Mouse (Mus musculus) liver, adult 2 months (tissue): ENCODE measurements around the gene Col25a1. TPM values are rescaled to one million over a fixed set of nuclear protein-coding genes. Genes with fewer than 3 reads are reported as not detected.

Experiments used
- DNase-seq: peaks from one replicate; pipeline ENCODE4 v3.0.0-alpha.2; 2011; ENCODE audit warnings: low read depth, low spot score; ENCODE audit errors: extremely low read depth
- H3K27ac ChIP-seq: fragments of 200-500 bp; replicated peaks from 2 replicates; pipeline ENCODE4 v1.5.1; 2012; ENCODE audit warnings: low read depth, mild to moderate bottlenecking, control low read depth, inconsistent platforms, low read length; ENCODE audit not compliant: insufficient read depth
- H3K27me3 ChIP-seq: fragments of 200-500 bp; 2 replicates; pipeline ENCODE4 v1.6.1; 2012; ENCODE audit warnings: mild to moderate bottlenecking, moderate library complexity, low read length, inconsistent platforms; ENCODE audit not compliant: control insufficient read depth, insufficient read depth
- H3K36me3 ChIP-seq: fragments of 200-500 bp; 2 replicates; pipeline ENCODE4 v1.6.1; 2012; ENCODE audit warnings: low read length, inconsistent platforms; ENCODE audit not compliant: control insufficient read depth, insufficient read depth
- H3K4me1 ChIP-seq: fragments of 200-500 bp; 2 replicates; pipeline ENCODE4 v1.6.1; 2011; ENCODE audit warnings: low read length; ENCODE audit not compliant: control insufficient read depth, insufficient read depth
- H3K4me3 ChIP-seq: fragments of 200-500 bp; 2 replicates; pipeline ENCODE4 v1.5.1; 2011; ENCODE audit warnings: low read depth, mild to moderate bottlenecking, control low read depth, low read length, moderate library complexity; ENCODE audit not compliant: insufficient read depth
- H3K79me2 ChIP-seq: fragments of 200-500 bp; 2 replicates; pipeline ENCODE4 v1.6.1; 2012; ENCODE audit warnings: inconsistent platforms, mild to moderate bottlenecking, low read length, moderate library complexity; ENCODE audit not compliant: control insufficient read depth, insufficient read depth
- H3K9ac ChIP-seq: fragments of 200-500 bp; 2 replicates; pipeline ENCODE4 v1.6.1; 2012; ENCODE audit warnings: low read depth, mild to moderate bottlenecking, control low read depth, inconsistent platforms, low read length
- CTCF ChIP-seq: fragments of 200-500 bp; IDR thresholded peaks from 2 replicates; pipeline ENCODE4 v1.5.1; 2011; ENCODE audit warnings: low read depth, low read length, control low read depth
- POLR2A ChIP-seq: fragments of 200-500 bp; IDR thresholded peaks from 2 replicates; pipeline ENCODE4 v1.6.1; 2011; ENCODE audit warnings: low read length, control low read depth; ENCODE audit not compliant: insufficient read depth; ENCODE audit errors: extremely low read depth
- WGBS: fragments of 180-500 bp; shearing (Covaris S2); methylation state at CpG from one replicate; pipeline ENCODE4 v1.1.7; 2018; 5-methylcytosine and 5-hydroxymethylcytosine counted together
- polyA plus RNA-seq: library from polyadenylated mRNA; depleted of rRNA; stranded (reverse); fragments of >200 nt; gene quantifications from 2 replicates; pipeline ENCODE4 v1.2.3, GENCODE M21; 2012
- total RNA-seq: library from RNA; depleted of rRNA; stranded (reverse); fragments of >200 nt; gene quantifications from 2 replicates; pipeline ENCODE4 v1.2.3, GENCODE M21; 2014

Col25a1 gene
- total and polyA plus RNA-seq, 2 experiments: 0.05 to 0.09 TPM

DNA sequence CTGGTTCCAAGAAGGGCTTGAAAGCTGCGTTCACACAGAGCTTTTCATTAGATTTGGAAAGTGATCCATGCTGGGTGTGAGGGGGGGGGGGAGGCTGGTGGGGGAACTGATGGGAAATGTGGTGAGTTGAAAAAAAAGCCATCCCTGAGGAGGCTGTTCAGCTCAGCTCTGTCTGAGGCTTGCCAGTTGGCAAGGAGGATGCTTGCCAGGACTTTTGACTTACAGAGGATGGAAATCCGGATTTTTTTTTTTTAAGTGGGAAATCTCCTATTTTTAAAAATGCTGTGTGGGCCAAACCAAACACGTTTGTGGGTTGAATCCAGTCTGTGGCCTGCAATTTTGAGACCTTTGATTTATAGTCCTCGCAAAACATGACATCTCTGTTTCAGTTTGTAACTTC, 35.6 kb downstream of the Col25a1 start:
- peak; percentile 36 for DNase-seq
- WGBS: 50% methylated on average over 4 of the region's 4 CpGs
- Histone ChIP-seq H3K9ac (no peak overlapping the region), H3K4me3 (no peak overlapping the region), H3K4me1 (no peaks in the 10 kb centered on the region), H3K27ac (no peak overlapping the region), H3K27me3 (no peaks in the 10 kb centered on the region), H3K79me2 (no peaks in the 10 kb centered on the region), H3K36me3 (no peaks in the 10 kb centered on the region)
- no peak for TF ChIP-seq CTCF
- no peak for TF ChIP-seq POLR2A

DNA sequence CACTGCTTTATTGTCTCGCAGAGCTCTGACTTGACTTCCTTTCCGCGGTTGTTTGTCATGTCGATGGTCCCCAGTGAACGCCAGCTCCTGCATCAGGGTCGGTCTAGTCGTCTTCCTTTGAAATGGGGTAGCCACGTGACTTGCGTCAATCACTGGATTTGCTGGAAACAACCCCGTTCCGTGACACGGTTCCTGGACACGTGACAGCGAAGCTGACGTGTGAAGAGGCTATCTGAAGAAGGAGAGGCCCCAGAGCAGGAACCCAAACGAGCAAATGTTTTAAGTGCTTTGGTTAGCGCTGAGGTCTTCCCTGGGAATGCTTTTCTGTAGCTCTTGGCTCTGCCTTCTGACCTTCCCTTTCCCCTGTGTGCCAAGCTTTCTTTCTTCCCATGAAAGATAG, 41.5 kb downstream of the Col25a1 start:
- no peak overlapping the region for H3K27ac ChIP-seq
- no peak overlapping the region for H3K9ac ChIP-seq
- H3K4me3 ChIP-seq: no peak overlapping the region; the same call in 1 of the 2 replicates
- WGBS: 72% methylated on average over 17 of the region's 17 CpGs
- DNase-seq: no peak
- H3K27me3 ChIP-seq: no peaks in the 10 kb centered on the region
- TF ChIP-seq POLR2A (no peak), CTCF (no peak)
- no peaks in the 10 kb centered on the region for H3K4me1 ChIP-seq
- H3K79me2 ChIP-seq: no peaks in the 10 kb centered on the region
- H3K36me3 ChIP-seq: no peaks in the 10 kb centered on the region

DNA sequence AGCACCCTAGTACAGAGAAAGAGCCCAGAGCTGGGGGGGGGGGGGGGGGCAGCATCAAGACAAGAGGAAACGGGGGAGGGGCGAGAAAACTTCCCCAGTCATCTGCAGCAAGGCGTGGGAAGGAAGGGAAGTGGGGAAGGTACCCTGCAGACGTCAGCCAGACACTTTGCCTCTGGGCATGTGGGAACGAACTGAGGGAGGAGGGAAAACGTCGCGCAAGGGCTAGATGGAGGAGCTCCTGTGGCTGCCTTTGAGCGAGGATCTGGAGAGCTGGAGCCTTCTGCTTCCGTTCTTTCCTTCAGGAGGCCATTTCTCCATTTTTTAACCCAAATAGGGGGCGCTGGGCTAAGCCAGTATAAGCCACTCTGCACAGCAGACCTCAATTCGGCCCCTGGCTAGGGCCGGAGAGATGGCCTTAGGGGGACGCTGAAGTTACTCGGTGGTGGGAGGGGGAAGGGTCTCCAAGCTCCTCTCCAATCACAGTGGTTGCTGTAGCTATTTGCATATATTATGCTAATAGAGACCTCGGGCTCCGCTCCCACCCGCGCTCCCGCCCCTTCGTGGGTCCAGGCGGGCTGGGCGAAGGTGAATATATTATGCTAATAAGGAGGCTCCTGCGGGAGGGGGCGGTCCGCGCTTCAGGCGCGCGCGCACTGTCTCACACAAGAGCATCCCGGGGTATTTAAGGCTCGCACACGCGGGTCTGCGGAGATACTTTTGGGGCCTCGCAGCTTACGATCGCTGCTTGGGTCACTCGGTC, 49.1 kb downstream of the Col25a1 start:
- TF ChIP-seq POLR2A (no peak), CTCF (no peak)
- DNase-seq: peak; percentile 20
- H3K36me3 ChIP-seq: no peaks in the 10 kb centered on the region
- WGBS: 1% methylated on average over 40 of the region's 40 CpGs
- H3K4me3 ChIP-seq: peak overlapping the region; percentile 13
- no peaks in the 10 kb centered on the region for H3K79me2 ChIP-seq
- no peak overlapping the region for H3K9ac ChIP-seq
- no peaks in the 10 kb centered on the region; the same call in 1 of the 2 replicates for H3K27me3 ChIP-seq
- no peaks in the 10 kb centered on the region; the same call in 1 of the 2 replicates for H3K4me1 ChIP-seq
- no peak overlapping the region for H3K27ac ChIP-seq

DNA sequence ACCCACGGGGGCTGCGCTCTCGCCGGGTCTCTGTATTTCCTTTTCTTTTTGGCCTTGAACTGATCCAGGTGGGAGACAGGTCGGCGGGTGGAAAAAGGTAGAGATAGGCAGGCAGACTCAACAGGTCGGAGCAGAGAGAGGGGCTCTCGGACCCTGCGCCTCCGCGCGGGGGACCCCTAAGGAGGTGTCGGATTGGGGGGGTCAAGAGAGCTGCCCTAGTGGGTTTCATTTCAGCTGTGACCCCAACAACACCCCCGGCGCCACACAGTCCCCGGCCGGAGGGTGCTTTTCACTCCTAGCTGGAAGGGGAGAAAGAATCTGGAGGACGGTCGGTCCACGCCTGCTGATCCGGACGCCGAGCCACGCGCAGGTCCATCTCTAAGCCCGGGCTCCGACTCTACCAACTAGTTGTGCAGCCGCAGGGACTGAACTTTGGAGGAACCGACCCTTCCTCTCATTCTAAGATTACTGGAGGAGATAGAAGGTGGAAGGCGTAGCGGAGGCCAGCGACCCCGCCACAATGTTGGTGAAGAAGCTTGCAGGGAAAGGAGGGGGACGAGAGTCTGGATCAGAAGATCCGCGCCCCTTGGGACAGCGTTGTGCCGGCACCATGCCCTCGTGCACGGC, 49.8 kb downstream of the Col25a1 start:
- no peak overlapping the region for H3K9ac ChIP-seq
- no peaks in the 10 kb centered on the region; the same call in 1 of the 2 replicates for H3K4me1 ChIP-seq
- peak overlapping the region; percentile 13; the same call in 1 of the 2 replicates for H3K4me3 ChIP-seq
- no peak for DNase-seq
- TF ChIP-seq POLR2A (no peak), CTCF (no peak)
- H3K79me2 ChIP-seq: no peaks in the 10 kb centered on the region
- no peaks in the 10 kb centered on the region; the same call in 1 of the 2 replicates for H3K27me3 ChIP-seq
- 2% methylated on average over 40 of the region's 40 CpGs for WGBS
- no peak overlapping the region for H3K27ac ChIP-seq
- no peaks in the 10 kb centered on the region for H3K36me3 ChIP-seq

DNA sequence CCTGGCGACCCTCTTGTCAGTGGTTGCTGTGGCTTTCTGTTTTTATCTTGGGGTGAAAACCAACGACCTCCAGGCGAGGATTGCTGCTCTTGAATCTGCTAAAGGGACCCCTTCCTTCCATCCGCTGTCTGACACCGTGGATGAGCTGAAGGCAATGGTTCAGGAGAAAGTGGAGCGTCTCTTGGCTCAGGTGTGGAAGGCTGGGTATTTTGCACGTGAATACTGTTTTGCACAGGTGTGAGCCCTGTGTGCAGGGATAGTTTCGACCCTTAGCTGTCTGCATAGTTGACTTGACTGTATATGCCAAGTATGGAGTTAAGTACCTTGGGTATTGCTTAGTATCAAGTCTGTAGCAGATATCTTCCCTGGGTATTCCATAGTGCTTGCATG, 50.3 kb downstream of the Col25a1 start:
- H3K9ac ChIP-seq: no peak overlapping the region
- WGBS: 21% methylated on average over 8 of the region's 8 CpGs
- no peaks in the 10 kb centered on the region for H3K36me3 ChIP-seq
- no peaks in the 10 kb centered on the region for H3K79me2 ChIP-seq
- H3K27ac ChIP-seq: no peak overlapping the region
- no peaks in the 10 kb centered on the region; the same call in 1 of the 2 replicates for H3K27me3 ChIP-seq
- H3K4me1 ChIP-seq: no peaks in the 10 kb centered on the region; the same call in 1 of the 2 replicates
- DNase-seq: no peak
- no peak for TF ChIP-seq POLR2A
- TF ChIP-seq CTCF: no peak
- H3K4me3 ChIP-seq: no peak overlapping the region
